Mouse (Mus musculus) erythroblast, embryonic 14.5 days (primary cell): ENCODE data around the gene Ank3.

Source experiments
- GATA1 ChIP-seq: IDR thresholded peaks from 2 replicates; pipeline ENCODE4 v1.6.1; 2012; ENCODE audit warnings: low read length, inconsistent platforms, mixed read lengths
- TAL1 ChIP-seq: IDR thresholded peaks from 3 replicates; pipeline ENCODE4 v1.6.1; 2012; ENCODE audit warnings: low read length, inconsistent platforms, mixed read lengths

GRCm38 (mm10) chr10:69764402-69764801, 365.8 kb downstream of the Ank3 start:
- no peak for TF ChIP-seq TAL1
- TF ChIP-seq GATA1: no peak
